Mouse (Mus musculus) myocyte (in vitro differentiated cells): ENCODE measurements around the gene Ugt1a8.
"Not testable (repeated sequence)": the region's sequence is repeated elsewhere in the genome, so short reads cannot be mapped to it uniquely, and the experiment has no call there.

Experiments used
- MYOD1 ChIP-seq, 3 experiments: IDR thresholded peaks; one replicate each; pipeline ENCODE4 v1.6.1; 2011; ENCODE audit warnings: control low read depth in 2 of 3, low read depth in 2 of 3, mild to moderate bottlenecking in 2 of 3, moderate library complexity in 1 of 3; ENCODE audit not compliant: insufficient read length in 2 of 3, control insufficient read depth in 1 of 3
- POLR2A ChIP-seq: IDR thresholded peaks from one replicate; pipeline ENCODE4 v1.6.1; 2011; ENCODE audit warnings: low read depth, mild to moderate bottlenecking, control low read depth, moderate library complexity; ENCODE audit not compliant: insufficient read length

GRCm38 (mm10) chr1:88225301-88225700 is 137.7 kb downstream of the Ugt1a8 start:
- TF ChIP-seq MYOD1 (IDR thresholded peaks at IDR 0.05; ENCODE audit: control insufficient read depth in 1 of 3, insufficient read length in 2 of 3, low read depth in 2 of 3); POLR2A: not testable (repeated sequence)
